Mouse (Mus musculus): ENCODE data around the gene Pik3r3. TPM values are rescaled to one million over a fixed set of nuclear protein-coding genes. Genes with fewer than 3 reads are reported as not detected.
A peak's percentile ranks its signal among the peaks of the same experiment; 100 is the strongest.

Gene Pik3r3
- polyA plus RNA-seq, 1 experiment, result 7.2 TPM

DNA sequence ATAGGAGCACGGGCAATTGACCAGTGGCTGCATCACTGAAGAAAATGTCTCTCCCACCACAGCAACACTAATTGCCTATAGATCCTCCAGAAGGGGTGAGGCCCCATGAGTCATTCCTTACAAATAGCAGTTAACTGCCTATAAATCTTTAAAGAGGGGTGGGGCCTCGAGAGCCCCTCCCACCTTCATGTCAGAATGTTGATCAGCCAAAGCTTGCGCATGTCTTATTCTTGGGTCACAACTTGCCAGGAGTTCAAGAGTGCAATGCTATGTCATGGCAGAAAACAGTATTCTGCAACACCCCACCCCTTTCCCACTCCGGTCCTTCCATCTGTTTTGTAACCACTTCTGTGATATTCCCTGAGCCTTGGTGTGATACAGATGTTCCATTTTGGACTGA lies 14.9 kb upstream of the Pik3r3 start:
- TF ChIP-seq GATA1 (IDR thresholded peaks at IDR 0.05; ENCODE audit: low read length), result no peak

DNA sequence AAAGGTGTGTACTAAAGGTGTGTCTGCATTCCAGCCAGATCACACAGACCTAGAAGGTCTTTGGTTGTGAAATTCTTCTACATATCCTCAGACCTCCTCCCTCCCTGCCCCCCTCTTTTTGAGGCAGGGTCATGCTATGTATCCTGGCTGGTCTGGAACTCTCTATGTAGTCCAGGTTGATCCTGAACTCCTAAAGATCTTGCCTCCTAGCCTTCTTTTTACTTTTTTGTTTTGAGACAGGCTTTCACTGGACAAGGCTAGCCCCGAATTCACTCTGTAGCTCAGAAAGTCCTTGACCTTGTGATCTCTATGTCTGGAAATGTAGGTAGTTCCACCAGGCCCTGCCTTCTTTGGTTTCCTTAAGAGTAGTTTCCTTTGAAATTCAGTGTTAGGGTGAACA lies 12.5 kb upstream of the Pik3r3 start:
- no peak for TF ChIP-seq GATA1 (IDR thresholded peaks at IDR 0.05; ENCODE audit: low read length)

DNA sequence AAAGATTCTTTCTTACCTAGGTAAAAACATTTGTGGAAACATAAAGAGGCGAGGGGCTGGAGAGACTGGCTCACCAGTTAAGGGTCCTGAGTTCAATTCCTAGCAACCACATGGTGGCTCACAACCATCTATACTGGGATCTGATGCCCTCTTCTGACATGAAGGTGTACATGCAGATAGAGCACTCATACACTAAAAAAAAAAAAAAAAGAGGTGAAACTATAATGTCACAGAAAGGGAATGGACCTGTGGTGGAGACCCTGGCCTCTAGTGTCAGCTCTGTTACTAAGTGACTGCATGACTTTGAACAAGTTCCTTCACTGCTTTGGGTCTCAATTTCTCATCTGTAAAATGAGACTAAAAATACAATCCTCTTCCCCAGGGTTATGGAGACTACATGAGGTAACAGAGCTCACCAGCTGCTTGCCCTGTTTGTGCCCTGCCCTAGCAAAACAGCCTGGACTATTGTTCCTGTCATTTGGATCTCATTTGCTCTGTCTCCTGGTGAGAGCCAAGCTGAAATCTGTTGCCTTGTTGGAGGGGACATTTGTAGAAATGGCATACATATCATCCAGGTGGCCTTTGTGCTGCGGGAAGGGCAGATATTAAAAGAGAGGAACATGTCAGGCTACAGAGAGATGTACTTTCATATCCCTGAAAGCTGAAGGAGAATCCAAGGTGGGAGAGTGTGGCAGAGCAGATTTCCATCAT lies 5.4 kb upstream of the Pik3r3 start:
- TF ChIP-seq GATA1 (IDR thresholded peaks at IDR 0.05; ENCODE audit: low read length), result no peak

DNA sequence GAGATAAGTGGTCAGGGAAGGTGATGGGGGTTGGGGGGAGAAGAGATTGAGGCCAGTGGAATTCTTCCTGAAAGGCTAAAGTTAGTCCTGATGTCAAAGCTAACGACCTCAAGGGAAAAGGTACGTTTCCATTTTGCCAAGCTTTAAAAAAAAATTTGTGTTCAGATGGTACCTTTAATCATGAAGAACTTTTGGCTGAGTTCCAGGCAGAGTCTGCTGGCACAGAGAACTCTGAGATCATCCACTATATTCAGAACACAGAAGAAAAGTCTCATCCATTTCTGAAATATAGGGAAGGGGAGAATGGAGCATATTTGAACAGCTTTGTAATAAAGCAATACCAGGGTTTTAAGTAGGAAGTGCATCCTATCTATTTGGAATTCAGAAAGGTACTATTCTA lies 4.4 kb upstream of the Pik3r3 start:
- TF ChIP-seq GATA1 (IDR thresholded peaks at IDR 0.05; ENCODE audit: low read length), result no peak

DNA sequence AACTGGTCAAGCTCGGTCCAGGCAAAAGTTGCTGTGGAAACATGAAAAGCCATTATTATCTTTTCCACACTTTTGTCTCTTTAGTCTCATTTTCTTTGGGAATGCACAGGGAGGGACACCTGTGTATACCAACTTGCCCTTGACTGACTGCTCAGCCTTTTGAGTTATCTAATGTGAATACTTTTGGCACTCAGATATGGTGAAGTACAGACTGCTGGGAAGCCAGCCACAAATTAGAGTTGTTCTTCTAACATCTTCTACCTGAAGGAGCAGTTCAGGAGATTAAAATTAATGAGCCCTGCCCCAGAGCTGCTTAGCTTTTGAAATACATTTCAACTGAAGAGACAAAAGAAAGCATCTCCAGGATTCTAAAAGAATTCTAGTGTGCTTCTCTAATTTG lies 2.4 kb upstream of the Pik3r3 start:
- no peak for TF ChIP-seq GATA1 (IDR thresholded peaks at IDR 0.05; ENCODE audit: low read length)

DNA sequence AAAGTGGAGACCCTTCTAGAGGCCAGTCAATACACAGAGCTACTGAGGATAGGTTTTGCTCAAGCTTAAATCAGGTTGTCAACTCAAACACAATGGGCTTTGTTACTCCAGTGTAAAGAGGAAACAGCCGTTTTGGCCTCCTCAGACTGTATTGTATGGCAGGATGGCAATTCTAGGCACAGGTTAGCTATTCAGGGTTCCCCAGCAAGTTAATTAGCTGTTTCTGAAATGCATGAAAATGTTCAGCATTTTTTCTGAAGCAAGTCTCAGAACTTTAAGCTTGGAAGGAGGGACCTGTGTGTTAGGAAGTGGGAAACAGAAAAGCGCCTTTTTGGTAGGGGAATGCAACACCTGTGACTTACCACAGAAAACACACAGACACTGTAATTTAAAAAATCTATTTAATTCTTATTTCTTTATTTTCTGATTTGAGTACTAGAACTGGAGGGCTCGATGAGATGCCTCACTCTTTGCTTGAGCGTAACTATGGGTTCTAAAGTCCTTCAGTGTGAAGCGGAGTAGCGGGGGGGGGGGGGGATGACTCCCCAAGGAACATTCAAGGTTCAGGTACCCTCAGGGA lies 1.3 kb upstream of the Pik3r3 start:
- TF ChIP-seq GATA1 (IDR thresholded peaks at IDR 0.05; ENCODE audit: low read length), result no peak

DNA sequence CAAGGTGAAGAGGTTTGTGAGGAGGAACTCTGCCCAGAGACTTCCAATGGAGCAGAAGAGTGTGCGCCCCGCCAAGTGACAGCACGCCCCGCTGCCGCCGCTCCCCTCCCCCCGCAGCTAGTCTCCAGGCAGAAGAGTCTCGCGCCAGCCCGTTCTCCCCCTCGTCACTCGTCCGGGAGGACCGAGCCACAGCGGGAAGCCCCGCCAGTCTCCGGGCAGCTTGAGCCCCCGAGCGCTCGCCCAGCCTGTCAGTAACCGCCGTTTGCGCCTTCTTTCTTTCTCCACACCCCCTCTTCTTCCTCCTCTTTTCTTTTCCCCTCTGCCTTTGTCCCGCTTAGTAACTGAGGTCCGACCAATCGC lies 658 bp upstream of the Pik3r3 start:
- TF ChIP-seq GATA1 (IDR thresholded peaks at IDR 0.05; ENCODE audit: low read length), result no peak

DNA sequence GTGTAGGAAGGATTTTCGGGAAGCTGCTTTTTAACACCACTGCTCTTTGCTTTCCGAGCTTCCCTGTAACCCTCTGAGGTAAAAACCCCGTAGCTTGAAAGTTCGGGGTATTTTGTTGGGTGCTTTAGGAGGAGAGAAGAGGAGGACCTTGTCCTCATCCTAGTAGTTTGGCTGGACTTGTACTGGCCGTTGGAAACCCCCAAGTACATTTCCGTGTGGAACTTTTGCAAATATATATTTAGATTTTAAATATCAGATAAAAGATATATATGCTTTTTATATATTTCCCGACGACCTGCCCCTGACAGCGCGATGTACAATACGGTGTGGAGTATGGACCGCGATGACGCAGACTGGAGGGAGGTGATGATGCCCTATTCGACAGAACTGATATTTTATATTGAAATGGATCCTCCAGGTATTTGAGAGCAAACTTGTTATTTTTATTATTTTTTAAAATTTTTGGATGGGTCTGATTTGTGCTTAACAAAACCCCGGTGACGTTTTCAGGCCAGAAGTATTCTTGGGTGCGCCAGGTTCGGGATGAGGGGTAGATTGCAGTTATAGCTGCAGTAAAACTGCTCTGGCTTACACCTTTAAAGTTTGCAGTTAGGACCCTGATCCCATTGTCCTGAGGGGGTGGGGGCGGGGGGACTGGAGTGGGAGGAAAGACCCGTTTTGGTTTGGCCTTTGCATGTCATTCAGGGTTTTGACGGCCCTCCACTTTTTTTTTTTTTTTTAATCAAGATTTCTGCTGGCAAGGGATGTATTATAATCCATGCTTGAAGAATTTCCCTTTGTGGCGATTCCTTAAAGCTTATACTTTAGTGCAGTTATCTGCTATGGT lies 801 bp downstream of the Pik3r3 start:
- no peak for TF ChIP-seq GATA1 (IDR thresholded peaks at IDR 0.05; ENCODE audit: low read length)

DNA sequence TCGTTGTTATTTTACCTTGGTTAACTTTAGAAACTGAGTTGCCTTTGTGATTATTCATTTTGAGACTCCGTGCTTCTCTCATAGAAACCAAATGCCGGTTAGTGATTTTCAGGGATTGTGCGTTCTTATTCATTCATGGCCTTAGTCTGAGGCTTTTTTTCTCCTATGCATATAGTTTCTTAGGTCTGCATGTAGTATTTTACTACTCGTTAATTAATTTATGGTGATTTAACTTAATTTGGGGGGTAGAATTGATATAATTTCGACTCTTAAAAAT lies 1.4 kb downstream of the Pik3r3 start:
- TF ChIP-seq GATA1 (IDR thresholded peaks at IDR 0.05; ENCODE audit: low read length), result no peak

DNA sequence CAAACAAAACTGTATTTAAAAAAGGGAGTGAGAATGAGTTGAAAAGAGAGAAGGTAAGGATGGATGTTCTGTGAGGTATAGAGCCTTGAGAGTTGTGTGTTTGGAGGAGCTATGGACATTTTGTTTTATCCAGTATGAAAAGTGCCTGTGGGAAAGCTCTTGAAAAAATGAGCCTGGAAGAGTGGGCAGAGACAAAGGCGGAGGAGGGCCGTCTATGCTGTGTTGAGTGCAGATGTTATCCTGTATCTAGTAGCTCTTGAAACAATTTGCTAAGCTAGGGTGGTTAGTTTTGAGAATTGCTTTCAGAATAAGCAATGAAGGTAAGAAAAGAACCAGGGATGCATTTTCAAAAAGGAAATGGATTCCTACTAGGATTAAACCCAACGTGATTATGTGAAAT lies 22.0 kb downstream of the Pik3r3 start:
- no peak for TF ChIP-seq GATA1 (IDR thresholded peaks at IDR 0.05; ENCODE audit: low read length)

DNA sequence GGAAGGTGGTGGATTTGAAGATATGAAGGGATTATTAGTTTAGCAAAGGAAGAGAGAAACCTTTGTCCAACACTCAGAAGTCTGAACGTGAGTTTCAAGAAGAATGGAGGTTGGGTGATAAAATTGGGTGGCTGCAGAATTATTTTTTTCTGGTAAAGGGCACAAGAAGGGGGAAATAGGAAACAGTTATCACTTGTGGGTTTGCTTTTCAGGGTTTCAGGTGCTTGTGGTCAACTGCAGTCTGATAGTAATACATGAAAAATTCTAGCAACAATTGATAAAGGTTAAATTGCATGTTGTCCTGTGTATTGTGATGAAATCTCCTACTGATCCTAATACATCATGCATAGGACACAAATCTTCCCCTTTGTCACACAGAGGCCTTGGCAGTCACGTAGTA lies 22.8 kb downstream of the Pik3r3 start:
- peak; percentile 59 for TF ChIP-seq GATA1 (IDR thresholded peaks at IDR 0.05; ENCODE audit: low read length)

DNA sequence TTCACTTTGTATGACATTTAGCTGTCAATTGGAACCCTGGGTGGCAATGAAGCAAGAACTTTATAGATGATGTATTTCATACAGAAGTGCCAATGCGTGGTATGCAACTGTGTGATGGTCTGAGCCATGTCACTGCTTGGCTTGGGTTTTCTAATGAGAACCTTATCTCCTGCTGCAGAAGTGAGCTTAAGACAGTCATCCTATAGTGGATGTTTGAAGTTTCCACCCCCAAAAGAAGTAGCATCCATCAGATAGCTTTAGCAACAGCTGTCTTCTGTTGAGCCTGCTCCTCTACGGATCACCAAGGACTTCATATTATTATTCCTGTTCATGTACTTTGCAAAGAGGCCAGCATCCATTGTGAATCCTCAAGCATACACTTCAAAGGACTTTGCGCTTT lies 28.6 kb downstream of the Pik3r3 start:
- no peak for TF ChIP-seq GATA1 (IDR thresholded peaks at IDR 0.05; ENCODE audit: low read length)

DNA sequence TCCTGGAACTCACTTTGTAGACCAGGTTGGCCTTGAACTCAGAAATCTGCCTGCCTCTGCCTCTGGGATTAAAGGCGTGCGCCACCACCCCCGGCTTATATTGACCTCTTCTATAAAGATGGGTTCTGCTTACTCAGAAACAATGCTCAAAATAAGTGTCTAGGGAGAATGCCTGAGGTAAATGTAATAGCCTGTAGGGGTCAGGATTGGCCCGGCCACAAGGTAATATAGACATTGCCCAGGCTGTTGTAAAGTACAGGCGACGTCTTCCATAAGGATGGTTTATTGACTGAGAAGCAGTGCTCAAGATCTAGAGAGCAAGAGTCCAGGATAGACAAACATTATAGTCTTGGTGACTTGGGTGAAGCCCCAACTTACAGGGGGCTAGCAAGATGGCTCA lies 46.8 kb downstream of the Pik3r3 start:
- TF ChIP-seq GATA1 (IDR thresholded peaks at IDR 0.05; ENCODE audit: low read length), result no peak

DNA sequence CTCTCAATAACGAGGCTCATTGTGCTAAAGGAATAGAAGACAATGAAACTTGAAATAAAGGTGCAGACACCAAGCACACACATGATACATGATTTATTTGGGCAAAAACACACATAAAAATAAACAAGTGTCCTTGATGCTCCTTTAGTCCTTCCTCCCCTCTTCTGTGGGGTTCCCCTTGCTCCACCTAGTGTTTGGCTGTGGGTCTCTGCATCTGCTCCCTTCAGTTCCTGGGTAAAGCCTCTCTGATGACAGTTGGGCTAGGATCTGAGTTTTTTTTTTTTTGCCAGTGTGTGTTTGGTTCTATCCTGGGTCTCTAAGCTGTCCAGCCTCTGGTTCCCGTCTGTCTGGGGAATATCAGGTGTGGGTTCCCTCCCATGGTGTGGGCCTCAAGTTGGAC lies 60.8 kb downstream of the Pik3r3 start:
- no peak for TF ChIP-seq GATA1 (IDR thresholded peaks at IDR 0.05; ENCODE audit: low read length)

DNA sequence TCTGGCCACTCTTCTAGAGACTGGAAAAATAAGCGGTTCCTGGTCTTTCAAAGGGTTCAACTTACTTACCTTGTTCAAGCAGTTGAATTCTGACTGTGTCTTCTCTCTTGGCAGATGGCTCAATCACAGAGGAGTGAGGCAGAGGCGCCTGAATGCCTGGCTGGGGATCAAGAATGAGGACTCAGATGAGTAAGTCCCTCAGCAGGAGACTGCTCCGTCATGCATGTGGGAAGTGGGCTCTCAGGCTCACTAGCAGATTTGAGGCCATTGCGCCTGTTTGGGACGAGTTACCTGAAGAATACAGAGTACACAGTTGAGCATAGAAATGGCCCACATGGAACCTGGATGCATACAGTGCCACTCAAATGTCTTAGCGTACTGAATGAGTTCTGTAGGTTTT lies 70.1 kb downstream of the Pik3r3 start:
- no peak for TF ChIP-seq GATA1 (IDR thresholded peaks at IDR 0.05; ENCODE audit: low read length)

DNA sequence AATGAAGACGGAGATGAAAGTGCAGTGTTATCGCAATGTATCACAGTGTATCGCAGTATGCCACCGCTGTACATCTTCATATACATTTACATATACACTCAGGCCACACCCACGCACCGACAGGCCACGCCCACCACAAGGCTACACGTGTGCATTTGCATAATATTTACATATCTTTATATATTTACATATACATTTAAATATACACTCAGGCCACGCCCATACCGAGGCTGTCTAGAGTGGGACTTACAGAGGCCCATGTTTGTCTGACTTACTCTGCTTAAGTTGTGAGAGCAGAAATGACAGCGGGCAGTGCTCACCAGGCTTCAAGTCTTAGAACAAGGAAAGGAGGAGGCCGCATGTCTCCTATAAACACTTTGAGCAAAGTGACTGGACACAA lies 71.9 kb downstream of the Pik3r3 start:
- no peak for TF ChIP-seq GATA1 (IDR thresholded peaks at IDR 0.05; ENCODE audit: low read length)

DNA sequence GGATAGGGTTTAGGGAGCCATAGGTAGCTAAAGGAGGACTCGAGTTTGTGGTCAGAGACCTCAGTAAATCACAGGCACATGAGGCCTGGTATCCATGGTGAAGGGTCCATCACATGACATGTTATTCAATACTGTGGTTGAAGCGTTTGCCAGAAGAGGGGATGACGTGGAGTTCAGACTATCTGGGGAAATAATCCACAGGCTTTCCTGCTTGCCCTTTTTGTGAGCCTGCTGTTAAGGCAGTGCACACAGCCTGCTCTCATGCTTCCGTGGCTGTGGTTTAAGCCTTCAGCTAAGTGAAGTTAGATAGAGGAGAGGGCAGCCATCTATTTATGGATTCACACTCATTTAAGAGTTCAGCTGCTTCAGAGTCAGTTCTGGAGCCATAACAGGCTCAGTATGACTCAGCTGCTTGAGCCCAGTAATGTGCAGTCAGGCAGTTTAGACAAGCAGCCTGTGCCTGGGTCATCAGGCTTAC lies 79.5 kb downstream of the Pik3r3 start:
- no peak for TF ChIP-seq GATA1 (IDR thresholded peaks at IDR 0.05; ENCODE audit: low read length)

All from G1E-ER4 (cell line).